Mouse (Mus musculus) left cerebral cortex, adult 18-20 months (tissue): ENCODE data around the gene Rftn1. TPM values are rescaled to one million over a fixed set of nuclear protein-coding genes. Genes with fewer than 3 reads are reported as not detected.

Experiments
- DNase-seq, 2 experiments: peaks; one replicate each; pipeline ENCODE4 v3.0.0; 2021 to 2022; ENCODE audit warnings: low spot score in 2 of 2, mixed read lengths in 1 of 2
- total RNA-seq, 2 experiments: library from RNA; stranded (reverse); gene quantifications; 2 replicates each; pipeline ENCODE4 v1.2.3; 2021

Gene Rftn1
- total RNA-seq, 2 experiments from 2014 or later, result 9.8 to 10.0 TPM

DNA sequence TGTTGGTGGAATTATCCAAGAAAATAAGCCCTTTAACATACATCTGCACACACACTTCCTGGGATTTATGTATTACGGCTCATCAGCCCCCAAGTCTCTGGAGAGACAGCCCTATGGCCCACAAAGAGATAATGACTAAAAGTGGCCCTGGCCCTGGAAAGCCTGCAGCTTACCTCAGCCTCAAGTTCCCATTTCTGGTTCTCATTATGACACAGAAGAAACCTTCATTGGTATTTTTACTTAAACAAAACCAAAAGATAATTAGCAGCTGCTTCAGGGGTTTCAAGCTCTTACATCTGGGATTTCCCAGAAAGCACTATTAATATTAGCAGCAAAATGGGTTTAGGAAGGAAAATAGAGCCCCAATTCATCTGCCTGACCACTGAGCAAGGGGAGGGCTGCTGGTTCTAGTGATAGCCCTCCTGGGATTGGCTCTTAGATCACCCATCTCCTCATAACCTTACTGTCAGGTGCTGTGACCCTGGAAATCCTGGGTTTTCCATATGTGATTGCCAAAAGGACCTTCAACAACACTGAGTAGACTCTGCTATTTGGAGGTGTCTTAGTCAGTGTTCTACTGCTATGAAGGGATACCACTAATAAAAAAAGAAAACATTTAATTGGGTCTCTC lies 14.8 kb upstream of the Rftn1 start:
- DNase-seq, result no peak

DNA sequence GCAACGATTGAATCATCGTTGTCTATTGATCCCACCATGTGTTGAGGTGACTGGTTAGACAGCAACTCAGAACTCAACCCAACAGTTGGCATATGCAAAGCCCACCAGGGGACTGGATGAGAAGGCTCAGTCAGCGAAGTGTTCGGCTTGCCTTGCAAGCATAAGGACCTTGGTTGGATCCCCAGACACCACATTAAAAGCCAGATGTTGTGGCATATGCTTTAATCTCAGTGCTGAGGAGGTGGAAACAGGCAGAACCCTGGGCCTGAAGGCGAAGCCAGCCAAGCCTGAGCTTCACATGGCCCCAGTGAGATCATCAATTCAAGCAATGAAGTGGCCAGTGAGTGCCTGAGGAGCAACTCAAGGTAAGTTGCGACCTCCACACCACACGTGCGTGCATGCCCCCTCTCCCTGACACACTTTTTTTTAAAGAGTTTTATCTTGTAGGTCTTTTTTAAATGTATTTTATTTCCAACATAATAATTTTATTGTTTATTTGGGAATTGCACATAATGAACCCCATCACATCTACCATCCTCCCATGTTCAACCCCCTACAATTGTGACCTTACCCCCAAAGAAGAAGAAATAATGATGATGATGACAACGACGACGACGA lies 11.5 kb upstream of the Rftn1 start:
- DNase-seq, result no peak

DNA sequence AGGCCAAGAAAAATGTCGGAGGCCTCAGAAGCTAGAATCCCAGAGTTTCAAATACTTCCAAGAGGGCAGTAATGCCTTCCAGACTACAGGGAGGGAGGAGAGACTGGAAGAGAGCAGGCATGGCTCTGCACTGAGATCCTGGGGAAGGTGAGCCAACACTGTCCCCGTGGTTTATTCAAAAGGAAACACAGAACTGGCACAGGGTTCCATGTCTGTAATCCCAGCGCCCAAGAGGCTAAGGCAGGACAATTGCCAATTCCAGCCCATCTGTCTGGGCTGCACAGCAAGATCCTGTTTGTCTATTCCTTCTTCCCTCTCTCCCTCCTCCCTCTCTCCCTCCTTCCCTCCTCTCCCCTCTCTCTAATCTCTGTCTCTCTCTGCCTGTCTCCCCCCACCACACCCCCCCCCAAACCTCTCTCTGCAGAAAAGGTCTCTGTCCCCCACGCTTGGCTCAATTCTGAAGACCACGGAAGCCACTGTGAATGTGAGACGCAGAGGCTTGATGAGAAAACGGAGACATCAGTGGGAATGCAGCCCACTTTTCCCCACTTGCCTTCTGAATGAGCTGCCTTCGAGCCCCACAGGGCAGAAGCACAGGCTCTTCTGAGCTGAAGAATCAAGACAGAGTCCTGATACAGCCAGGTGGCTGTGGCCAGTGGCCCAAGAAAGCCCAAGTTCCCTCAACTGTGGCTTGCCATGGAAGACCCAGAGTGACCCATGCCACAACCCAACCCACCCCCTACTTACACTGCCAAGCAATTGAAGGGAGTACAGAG lies 8.8 kb upstream of the Rftn1 start:
- no peak for DNase-seq

DNA sequence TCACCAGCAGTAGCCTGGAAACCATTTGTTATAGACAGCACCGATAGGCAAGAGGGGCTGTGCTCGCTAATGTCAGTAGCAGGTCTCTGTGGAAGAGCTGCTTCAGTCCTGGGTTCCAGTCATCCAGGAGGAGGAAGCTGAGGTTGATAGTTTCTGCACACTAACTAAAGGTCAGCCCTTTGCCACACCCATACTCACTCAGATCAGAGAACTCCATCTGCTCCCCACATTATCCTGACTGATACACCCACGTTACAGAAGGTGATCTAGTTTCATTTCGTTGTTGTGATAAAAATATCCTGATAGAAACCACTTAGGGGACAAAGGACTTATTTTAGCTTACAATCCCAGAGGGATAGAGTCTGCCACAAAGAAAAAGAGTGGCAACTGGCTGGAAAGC lies 7.1 kb upstream of the Rftn1 start:
- no peak for DNase-seq

DNA sequence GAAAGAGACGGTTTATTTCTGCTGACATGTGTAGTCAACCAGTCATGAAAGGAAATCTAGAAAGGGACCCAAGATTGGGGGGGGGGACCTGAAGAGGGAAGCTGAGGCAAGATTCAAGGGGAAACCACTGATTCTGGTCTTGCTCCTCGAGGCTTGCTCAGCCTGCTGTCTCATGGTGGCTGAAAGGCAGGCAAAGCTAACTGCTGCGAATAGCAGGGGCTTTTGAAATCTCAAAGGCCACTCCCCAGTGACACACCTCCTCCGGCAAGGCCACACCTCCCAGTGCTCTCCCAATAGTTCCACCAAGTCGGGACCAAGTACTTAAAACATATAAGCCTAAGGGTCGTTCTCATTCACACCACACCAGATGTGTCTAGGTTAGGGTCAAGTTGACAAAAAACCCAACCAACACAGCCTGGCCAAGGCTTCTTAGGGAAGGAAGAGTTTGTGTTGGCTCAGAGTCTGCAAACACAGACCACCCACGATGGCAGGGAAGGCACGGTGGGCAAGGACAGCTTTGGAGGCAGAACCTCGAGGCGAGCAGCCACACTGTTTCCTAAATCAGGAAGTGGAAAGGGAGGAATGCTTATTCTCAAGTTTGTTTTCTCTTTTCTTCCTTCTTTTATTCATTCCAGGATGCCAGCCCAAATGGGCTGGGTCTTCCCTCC lies 5.7 kb upstream of the Rftn1 start:
- no peak for DNase-seq

DNA sequence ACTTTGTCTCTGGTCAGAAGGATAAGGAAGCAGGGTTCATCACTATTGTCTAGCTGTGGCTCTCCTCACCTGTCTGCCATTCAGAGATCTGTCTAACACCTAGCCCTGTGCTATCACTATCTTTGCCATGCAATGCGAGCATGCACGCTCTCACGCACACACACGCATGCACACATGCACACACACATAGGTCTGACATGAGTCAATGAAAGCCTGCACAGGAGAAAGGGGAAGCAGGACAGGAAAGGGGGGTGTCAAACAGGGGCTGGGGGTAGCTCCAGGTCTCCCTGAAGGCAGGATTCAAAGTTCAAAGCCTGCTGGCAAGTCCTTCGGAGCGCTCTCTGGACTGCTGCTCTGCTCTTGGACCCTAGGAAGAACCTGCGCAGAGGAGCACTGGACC lies 4.9 kb upstream of the Rftn1 start:
- DNase-seq, result no peak

DNA sequence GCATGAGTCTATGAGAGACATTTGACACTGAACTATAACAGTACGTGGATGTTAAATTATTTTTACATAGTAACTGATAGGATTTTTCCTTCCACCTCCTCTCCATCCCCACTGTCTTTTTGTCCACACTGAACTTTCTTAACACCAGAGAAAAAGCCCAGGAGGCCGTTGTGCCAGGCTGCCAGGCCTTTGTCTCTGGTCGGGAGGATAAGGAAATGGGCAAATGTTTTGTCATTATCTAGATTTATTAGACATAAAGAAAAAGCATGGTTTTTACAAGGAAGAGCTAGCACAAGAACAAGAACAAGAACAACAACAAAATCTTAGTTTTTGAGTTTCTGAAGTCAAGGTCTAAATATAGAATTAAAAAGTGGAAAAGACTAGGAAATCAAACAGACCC lies 4.1 kb upstream of the Rftn1 start:
- no peak for DNase-seq

DNA sequence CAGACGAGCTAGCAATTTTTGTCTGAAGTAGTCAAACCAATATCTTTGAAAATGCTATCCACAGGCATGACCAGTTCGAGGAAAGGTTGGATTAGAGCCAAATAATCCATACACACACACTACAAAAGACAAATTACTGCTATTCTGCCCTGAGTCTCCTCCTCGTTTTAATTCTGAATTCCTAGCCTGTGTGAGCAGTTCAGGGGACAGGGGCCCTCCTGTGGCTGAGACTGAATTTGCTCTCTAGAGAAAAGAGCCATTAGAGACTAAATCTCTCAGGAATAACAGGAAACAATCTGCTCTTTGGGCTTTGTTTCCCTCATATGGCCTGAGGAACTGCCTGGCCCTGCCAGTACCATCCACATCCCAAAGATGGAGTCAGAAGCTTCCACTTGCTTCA lies 3.2 kb upstream of the Rftn1 start:
- peak; percentile 9 to 13 for DNase-seq

DNA sequence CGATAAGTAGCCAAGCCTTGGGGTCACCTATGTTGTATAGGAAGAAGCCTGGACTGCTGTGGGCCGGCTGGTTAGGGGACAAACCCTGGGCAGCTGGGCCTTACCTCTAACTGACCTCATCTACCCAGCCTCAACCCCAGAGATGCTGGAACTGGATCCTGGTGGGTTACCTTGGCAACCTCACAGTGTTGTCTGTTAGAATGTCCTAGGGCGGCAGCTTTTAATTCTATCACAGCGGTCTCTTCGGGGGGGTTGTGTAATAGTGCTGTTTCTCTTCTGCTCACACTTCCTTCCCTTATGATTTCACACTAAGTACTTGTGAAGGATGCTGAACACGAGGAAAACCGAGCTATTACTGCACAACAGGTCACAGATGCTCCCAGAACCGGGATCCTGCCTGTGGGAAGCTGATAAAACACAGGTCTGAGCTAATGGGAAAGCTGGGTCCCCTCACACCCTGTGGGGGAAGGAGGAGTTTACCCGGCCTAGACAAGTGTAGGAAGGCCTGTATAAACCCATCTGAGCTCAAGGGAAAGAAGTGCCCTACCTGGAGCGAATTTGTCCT lies 2.0 kb upstream of the Rftn1 start:
- DNase-seq, result no peak

DNA sequence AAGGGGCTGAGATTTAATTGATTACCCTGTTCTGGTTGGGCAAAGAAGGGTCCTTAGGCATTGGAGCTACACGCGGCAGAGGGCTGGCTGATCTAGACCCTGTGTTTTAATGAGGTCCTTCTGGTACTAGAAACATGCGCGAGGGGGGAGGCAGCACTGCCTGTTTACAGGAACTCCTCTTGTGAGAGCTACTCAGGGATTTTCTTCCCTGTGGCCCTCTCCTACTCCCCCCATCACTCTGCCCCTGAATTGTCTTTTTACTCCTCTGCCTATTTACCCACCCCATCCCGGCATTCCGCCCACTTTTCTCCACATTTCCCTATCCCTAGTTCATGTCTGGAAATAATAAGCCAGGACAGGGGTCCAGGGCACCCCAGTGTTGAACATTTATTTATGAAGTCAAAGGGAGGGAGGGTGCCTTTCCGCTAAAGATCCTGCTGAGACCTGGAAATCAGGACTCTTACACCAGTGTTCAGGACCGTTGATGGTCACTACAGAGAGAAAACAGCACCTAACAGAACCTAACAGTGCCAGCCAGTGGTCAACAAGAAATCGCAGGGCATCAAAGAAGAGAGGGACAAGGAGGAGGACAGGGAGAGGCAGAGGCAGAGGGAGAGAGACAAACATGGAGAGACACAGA lies 964 bp upstream of the Rftn1 start:
- no peak for DNase-seq

DNA sequence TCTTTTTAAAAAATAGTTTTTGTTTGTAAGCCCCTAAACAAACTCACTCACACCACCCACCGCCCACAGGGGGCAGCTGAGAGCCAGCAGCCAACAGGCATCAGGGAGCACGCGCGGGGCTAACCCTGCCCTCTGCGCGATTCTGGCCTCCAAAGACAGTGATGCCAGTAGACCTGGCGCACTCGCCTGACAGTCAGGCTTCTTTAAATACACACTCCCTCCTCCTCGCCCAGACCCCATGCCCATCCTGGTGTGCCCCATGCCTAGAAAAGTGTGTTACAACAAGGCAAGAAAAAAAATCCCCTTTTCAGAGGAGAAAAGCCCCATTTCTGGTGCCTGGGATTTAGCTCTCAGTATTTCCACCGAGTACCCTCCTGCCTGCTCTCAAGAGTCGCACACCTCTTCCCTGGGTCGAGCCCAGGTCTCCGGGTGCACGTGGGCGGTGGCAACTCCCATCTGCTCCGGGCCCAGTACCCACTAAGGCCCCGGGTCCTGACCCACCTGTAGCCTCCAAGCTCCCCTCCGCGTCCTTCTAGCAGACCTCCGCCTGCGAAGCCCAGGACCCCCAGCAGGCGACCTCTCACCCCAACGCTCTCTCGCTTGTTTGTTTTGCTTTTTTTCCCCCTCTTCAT lies 977 bp downstream of the Rftn1 start:
- peak in 1 of 2 experiments; percentile 9 for DNase-seq

DNA sequence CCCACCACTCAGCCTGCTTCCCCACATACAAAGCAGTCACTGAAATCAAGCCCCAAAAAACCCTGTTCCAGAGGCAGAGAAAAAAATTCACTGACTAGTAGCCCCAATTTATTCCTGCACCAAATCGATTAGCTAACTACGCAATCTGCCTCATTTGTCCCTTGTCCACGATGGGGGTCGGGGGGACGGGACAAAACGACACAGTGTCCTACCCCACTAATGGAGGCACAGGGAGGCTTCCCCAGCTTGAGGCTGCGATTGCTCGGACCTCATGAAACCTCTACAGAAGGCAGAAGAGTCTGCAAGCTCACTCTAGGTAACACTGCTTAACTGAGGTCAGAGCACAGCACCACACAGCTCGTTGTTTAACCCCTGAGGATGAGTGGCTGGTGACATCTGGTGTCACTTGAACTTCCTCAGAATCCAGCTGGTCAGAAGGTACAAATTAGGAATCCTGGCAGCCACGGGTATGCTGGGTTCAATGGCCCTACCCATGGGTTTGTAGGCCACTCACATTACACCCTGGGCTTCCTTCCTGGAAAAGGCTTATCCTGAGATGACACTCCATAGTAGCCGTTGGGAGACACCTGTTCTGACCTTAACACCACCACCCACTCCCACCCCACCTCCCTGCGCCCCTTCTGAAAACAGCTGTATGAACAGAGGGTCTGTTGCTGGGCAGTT lies 1.7 kb downstream of the Rftn1 start:
- DNase-seq, result no peak

DNA sequence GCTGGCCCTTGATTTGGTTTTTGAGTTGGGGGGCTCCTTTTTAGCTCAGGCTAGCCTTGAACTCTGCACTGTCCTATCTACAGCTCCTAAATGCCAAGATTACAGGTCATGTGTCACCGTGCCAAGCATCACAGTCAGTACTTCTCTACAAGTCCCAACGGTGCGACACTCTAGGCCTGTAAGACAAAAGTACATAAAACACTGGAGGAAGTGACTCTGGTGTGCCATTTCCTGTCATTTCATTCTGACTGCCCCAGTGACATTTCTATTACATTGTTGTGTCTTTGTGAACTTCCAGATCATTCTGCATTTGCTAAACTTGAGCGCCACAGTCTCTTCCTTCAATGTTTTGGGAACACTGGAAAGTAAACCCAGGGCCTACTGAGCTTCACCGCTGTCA lies 4.9 kb downstream of the Rftn1 start:
- no peak for DNase-seq

DNA sequence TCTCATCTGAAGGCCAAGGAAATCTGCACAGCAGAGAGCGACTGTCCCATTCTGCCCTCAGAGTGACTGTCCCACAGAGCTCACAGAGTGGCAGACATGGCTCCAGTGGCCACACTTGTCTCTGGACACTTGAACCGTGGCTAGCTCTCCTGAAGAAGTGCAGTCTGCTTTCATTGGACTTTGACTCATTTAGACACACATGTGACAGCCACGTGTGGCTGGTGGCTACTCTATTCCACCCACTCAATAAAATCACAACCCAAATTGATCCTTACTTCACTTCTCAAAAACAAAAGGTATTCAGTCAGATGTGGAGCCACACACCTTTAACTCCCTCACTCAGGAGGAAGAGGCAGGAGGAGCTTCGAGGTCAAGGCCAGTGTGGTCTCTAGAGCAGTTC lies 5.4 kb downstream of the Rftn1 start:
- no peak for DNase-seq

DNA sequence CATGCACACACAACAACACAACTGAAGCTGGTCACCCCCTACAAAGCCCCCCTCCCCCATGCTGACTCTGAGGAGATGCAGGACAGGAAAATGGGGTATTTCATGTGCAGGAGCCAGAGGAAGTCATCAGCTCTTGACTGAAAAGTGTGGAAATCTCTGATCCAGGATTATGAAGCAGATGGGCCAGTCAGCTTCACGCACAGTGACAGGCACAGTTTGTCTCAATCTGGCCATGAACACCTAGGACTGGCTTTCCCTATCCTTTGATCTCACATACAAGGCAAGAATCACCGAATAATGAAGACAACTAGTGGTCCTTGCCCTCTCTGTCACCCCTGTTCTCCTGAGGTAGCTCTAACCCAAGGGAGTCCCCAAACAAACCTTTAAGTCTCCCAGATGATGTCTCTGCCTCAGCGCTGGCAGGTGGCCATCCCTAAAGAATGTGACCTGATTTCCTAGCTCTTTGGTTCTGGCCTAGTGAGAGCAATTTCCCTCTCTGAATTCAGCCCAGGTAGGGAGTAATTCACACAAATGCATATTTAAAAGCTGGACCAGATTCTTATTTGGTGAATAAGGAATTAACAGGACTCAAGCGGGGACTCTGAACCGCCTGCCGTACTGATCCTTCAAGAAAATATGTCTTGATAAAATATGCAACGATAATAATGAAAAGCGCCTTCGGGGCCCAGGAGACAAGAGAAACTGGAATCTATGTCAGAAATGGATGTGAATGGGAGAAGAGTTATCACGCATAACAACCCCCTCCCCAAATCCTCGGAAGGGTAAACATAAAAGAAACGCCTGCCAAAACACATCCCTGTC lies 6.0 kb downstream of the Rftn1 start:
- no peak for DNase-seq

DNA sequence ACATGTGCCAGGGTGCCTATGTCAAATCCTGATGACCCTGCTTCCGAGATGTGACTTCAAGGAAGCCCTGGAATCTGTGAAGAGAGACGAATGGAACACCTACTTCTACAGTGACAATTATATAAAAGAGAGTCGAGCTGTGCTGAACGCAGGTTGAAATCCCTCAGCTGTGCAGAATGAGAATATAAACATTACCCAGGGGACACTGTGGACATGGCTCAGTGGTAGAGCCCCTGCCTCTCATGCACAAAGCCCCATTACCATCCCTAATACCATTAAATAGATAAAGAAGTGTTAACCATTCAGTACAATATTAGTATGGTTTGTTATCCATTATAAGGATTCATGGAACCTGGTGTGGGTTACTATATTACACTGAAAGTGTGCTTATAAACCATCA lies 7.2 kb downstream of the Rftn1 start:
- DNase-seq, result no peak

DNA sequence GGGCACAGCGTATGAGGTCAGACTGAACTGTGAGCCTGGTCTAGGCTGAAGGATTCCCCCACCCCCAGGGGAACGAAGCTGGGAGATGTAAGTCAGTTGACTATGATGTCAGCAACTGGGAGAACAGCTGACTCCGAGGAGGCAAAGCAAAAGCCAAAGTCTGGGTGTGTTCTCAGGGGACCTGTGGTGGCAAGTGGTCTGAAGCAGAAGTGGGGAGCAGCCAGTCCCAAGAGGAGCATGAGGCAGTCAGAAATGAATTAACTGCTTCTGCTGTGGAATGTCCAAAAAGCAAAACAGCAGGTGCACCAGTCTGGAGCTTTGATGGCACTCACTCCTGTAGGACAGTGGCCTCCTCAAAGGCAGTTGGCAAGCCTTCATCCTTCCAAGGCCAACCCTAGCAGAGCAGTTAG lies 7.9 kb downstream of the Rftn1 start:
- DNase-seq, result no peak

DNA sequence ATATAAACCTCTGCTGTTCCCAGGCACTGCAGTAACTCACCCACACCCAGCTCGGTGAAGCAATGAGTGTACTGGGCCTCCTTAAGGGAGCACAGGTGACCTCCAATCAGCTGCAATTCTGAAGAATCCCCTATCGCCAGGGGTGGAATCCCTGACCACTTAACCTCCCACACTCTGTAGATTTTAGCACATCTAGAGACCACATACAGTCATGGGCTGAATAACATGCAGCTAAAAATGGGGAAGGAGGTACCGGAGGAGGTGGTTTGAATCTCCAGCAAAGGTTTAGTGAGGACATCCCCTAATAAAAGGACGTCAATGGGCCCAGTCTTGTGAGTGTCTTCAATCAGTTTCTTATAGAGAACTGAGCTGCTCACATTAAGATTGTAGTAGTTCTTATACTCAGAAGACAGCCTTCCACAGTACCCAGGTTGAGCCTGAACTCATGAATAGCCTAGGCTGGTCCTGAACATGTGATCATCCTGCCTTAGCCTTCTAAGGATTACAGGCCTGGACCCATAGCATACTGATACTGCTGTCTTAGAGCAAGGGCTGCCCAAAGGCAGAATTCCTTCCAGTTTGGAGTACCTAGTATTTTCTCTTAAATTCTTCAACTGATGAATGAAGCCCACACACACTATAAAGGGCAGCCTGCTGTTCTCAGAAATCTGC lies 9.4 kb downstream of the Rftn1 start:
- no peak for DNase-seq

DNA sequence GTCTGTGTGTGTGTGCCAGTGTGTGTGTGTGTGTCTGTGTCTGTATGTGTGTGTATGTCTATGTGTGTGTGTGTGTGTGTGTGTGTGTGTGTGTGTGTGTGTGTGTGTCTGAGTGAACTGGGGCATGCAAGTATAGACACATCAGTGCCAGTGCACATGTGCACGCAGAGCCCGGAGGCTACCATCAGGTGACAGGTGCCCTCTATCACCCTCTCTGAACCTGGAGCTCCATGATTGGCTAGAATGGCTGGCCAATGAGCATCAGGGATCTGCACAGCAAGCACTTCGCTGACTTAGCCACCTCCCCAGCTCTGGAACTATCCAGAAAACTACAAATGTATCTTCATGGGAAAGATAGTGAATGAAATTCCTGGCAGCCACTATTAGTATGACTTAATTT lies 16.7 kb downstream of the Rftn1 start:
- DNase-seq, result no peak
